ENCODE assay signal across 7 mouse cellular contexts in the genomic region with DNA sequence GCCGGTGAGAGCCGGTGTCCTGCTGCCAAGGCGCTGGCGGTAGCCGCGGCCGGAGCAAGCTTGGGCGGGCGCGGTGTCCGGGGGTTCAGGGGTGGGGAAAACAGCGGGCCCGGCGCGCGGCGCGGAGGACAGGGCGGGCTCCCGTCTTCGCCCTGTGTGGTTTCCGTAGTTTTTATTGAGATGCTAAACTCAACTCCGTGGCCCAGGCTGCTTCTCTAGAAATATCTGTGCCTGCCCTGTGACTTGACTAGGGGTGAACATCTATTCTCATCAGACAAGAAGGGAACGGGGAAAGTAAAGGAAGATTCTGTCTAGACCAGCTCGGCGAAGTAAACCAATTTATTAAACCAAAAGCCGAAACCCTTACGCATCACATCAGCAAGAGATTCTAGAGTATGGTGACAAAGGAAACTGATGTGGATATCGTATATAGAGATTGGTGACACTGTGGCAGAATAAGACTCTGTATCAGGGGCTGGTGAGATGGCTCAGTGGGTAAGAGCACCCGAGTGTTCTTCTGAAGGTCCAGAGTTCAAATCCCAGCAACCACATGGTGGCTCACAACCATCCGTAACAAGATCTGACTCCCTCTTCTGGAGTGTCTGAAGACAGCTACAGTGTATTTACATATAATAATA. TPM values are rescaled to one million over a fixed set of nuclear protein-coding genes. Genes with fewer than 3 reads are reported as not detected.
DNase-seq lines count a peak whose midpoint lies in the region; ATAC-seq and TF ChIP-seq lines count a peak whose summit lies in the region.

No protein-coding gene starts in this region.

- no peaks in the 10 kb centered on the region for H3K36me3 ChIP-seq in testis, adult 2 months (ENCODE audit: control insufficient read depth, insufficient read depth, low read length)
- H3K36me3 ChIP-seq in erythroblast, embryonic 14.5 days (ENCODE audit: control insufficient read depth): peaks cover 46% of the 10 kb centered on the region
- peaks cover 28% of the 10 kb centered on the region for H3K36me3 ChIP-seq in liver, embryonic 12.5 days

- peak overlapping the region; percentile 95 for H3K4me2 ChIP-seq in liver, embryonic 12.5 days

- no peak for DNase-seq in testis, postnatal 14 days (ENCODE audit: low spot score)
- DNase-seq in frontal cortex, postnatal 14 days (ENCODE audit: low spot score in 2 of 2): no peak
- no peak for DNase-seq in gastrocnemius, postnatal 25 days

- TF ChIP-seq CTCF in testis, adult 2 months (IDR thresholded peaks at IDR 0.05; ENCODE audit: control insufficient read depth, insufficient read depth, insufficient replicate concordance, low read depth, low read length): no peak

- peak overlapping the region; percentile 87 for H3K9ac ChIP-seq in liver, embryonic 12.5 days

- no peak for TF ChIP-seq POLR2A in testis, adult 2 months (IDR thresholded peaks at IDR 0.05; ENCODE audit: control insufficient read depth, low read depth, low read length)

- no peaks in the 10 kb centered on the region for H3K9me3 ChIP-seq in erythroblast, embryonic 14.5 days (ENCODE audit: control insufficient read depth, low read length)
- no peaks in the 10 kb centered on the region for H3K9me3 ChIP-seq in liver, embryonic 12.5 days (replicated peaks)

- peak overlapping the region; percentile 91 for H3K4me3 ChIP-seq in testis, adult 2 months (ENCODE audit: control insufficient read depth, low read depth, low read length)
- H3K4me3 ChIP-seq in erythroblast, embryonic 14.5 days (replicated peaks): peak overlapping the region; percentile 90
- H3K4me3 ChIP-seq in liver, embryonic 12.5 days: peak overlapping the region; percentile 88

- peaks cover 6% of the 10 kb centered on the region for H3K4me1 ChIP-seq in testis, adult 2 months (ENCODE audit: control insufficient read depth, insufficient read depth, low read length)
- peaks cover 48% of the 10 kb centered on the region for H3K4me1 ChIP-seq in erythroblast, embryonic 14.5 days (ENCODE audit: control insufficient read depth)
- H3K4me1 ChIP-seq in liver, embryonic 12.5 days: peaks cover 48% of the 10 kb centered on the region

- peak; percentile 83 for ATAC-seq in liver, embryonic 12.5 days
- no peak; the same call in 1 of the 2 replicates for ATAC-seq in frontal cortex, adult (ENCODE audit: low TSS enrichment)

- H3K27ac ChIP-seq in testis, adult 2 months (ENCODE audit: control insufficient read depth, insufficient read depth, low read depth, low read length): peak overlapping the region; percentile 56
- H3K27ac ChIP-seq in liver, embryonic 12.5 days: peak overlapping the region; percentile 82

- no peaks in the 10 kb centered on the region for H3K27me3 ChIP-seq in testis, adult 2 months (ENCODE audit: control insufficient read depth, insufficient read depth, low read length)
- no peaks in the 10 kb centered on the region for H3K27me3 ChIP-seq in erythroblast, embryonic 14.5 days (ENCODE audit: control insufficient read depth)
- H3K27me3 ChIP-seq in liver, embryonic 12.5 days (replicated peaks): no peaks in the 10 kb centered on the region

- WGBS in liver, embryonic 12.5 days (ENCODE audit: insufficient replicate concordance): 2% methylated on average over 31 of the region's 31 CpGs

RNA-seq across cellular contexts. Expression of gene Pole, which starts 0.5 kb away (rescaled TPM):
- polyA plus RNA-seq in testis, adult 2 months (2012; rRNA removed): 36.1 and 37.2 TPM in 2 replicates
- polyA plus RNA-seq in erythroblast, embryonic 14.5 days (2012): 1.5 and 1.7 TPM in 2 replicates
- 26.5 and 27.9 TPM in 2 replicates for polyA plus RNA-seq in liver, embryonic 12.5 days (2016; fragmentation: Nextera tagmentation; extraction: Ambion mirVana)
- 1 to 10 TPM in 1 of 2 experiments, under 1 TPM in 1; 0.92 to 1.4 TPM for total RNA-seq in gastrocnemius, postnatal 25 days (2021)

RNA-seq across cellular contexts. Expression of gene Pxmp2, which starts 0.6 kb away (rescaled TPM):
- polyA plus RNA-seq in testis, adult 2 months (2012; rRNA removed): 6.4 and 7.6 TPM in 2 replicates
- polyA plus RNA-seq in erythroblast, embryonic 14.5 days (2012): 2.8 and 4.4 TPM in 2 replicates
- 24.4 and 26.1 TPM in 2 replicates for polyA plus RNA-seq in liver, embryonic 12.5 days (2016; fragmentation: Nextera tagmentation; extraction: Ambion mirVana)
- total RNA-seq in gastrocnemius, postnatal 25 days (2021): 10 to 100 TPM; 45.2 to 46.4 TPM

RNA-seq across cellular contexts. Expression of gene Pgam5, which starts 16.9 kb away (rescaled TPM):
- 16.0 and 17.4 TPM in 2 replicates for polyA plus RNA-seq in testis, adult 2 months (2012; rRNA removed)
- 0.82 and 1.2 TPM in 2 replicates for polyA plus RNA-seq in erythroblast, embryonic 14.5 days (2012)
- 46.5 and 48.1 TPM in 2 replicates for polyA plus RNA-seq in liver, embryonic 12.5 days (2016; fragmentation: Nextera tagmentation; extraction: Ambion mirVana)
- total RNA-seq in gastrocnemius, postnatal 25 days (2021): 10 to 100 TPM; 21.8 to 24.1 TPM

RNA-seq across cellular contexts. Expression of gene Ankle2, which starts 55.8 kb away (rescaled TPM):
- 10.1 and 10.6 TPM in 2 replicates for polyA plus RNA-seq in testis, adult 2 months (2012; rRNA removed)
- 0.27 TPM in 2 replicates for polyA plus RNA-seq in erythroblast, embryonic 14.5 days (2012)
- polyA plus RNA-seq in liver, embryonic 12.5 days (2016; fragmentation: Nextera tagmentation; extraction: Ambion mirVana): 20.8 and 21.6 TPM in 2 replicates
- 10 to 100 TPM; 24.3 to 24.4 TPM for total RNA-seq in gastrocnemius, postnatal 25 days (2021)

RNA-seq across cellular contexts. Expression of gene P2rx2, which starts 56.4 kb away (rescaled TPM):
- polyA plus RNA-seq in testis, adult 2 months (2012; rRNA removed): 70.2 and 93.7 TPM in 2 replicates
- not detected in 2 replicates for polyA plus RNA-seq in erythroblast, embryonic 14.5 days (2012)
- polyA plus RNA-seq in liver, embryonic 12.5 days (2016; fragmentation: Nextera tagmentation; extraction: Ambion mirVana): 0.06 TPM in 1 of 2 replicates, not detected in the other
- total RNA-seq in gastrocnemius, postnatal 25 days (2021): not detected

Comparison
In these comparisons a context has a peak if more than half of its experiments do, and no peak if none do; other contexts are left out.
1. RNA of gene Pole, which starts 0.5 kb away (polyA plus RNA-seq): 36.1 to 37.2 TPM in testis, adult 2 months and 26.5 to 27.9 TPM in liver, embryonic 12.5 days; 1.5 to 1.7 TPM in erythroblast, embryonic 14.5 days; every median in the first group is over 10 times any median in the second.
2. Peak in every context shown above with its lines, with median percentiles within 50 percentile points of each other: H3K4me3 ChIP-seq.